Mouse (Mus musculus) G1E (cell line): Measurements from ENCODE around the gene Zc3h4. TPM values are rescaled to one million over a fixed set of nuclear protein-coding genes. Genes with fewer than 3 reads are reported as not detected.

Experiments
- ATAC-seq: 2 replicates; pipeline ENCODE4 v1.8.0; 2016; ENCODE audit warnings: mild to moderate bottlenecking; ENCODE audit not compliant: insufficient number of reproducible peaks, poor library complexity, low FRiP score, severe bottlenecking; ENCODE audit errors: extremely low read depth
- DNase-seq: peaks from one replicate; pipeline ENCODE4 v3.0.0; 2012; ENCODE audit warnings: low spot score
- H3K27me3 ChIP-seq: 2 replicates; pipeline ENCODE4 v1.6.1; 2012; ENCODE audit warnings: mild to moderate bottlenecking, low read length, inconsistent platforms; ENCODE audit not compliant: insufficient read depth
- H3K36me3 ChIP-seq: replicated peaks from 2 replicates; pipeline ENCODE3; 2012; ENCODE audit warnings: mild to moderate bottlenecking, inconsistent platforms
- H3K4me1 ChIP-seq: 2 replicates; pipeline ENCODE4 v1.6.1; 2012; ENCODE audit warnings: low read depth, low read length, inconsistent platforms, mixed read lengths; ENCODE audit not compliant: insufficient read depth
- H3K4me3 ChIP-seq: 2 replicates; pipeline ENCODE4 v1.5.1; 2012; ENCODE audit warnings: low read depth, mild to moderate bottlenecking, inconsistent platforms, low read length, moderate library complexity, mixed read lengths
- H3K9me3 ChIP-seq: replicated peaks from 2 replicates; pipeline ENCODE4 v1.6.1; 2012; ENCODE audit warnings: inconsistent platforms
- CTCF ChIP-seq: IDR thresholded peaks from 2 replicates; pipeline ENCODE4 v1.5.1; 2012; ENCODE audit warnings: low read depth, low read length, inconsistent platforms, mixed read lengths
- GATA1 ChIP-seq: IDR thresholded peaks from 2 replicates; pipeline ENCODE4 v1.6.1; 2012; ENCODE audit warnings: borderline replicate concordance, low read length, inconsistent platforms, mixed read lengths
- GATA2 ChIP-seq: IDR thresholded peaks from 2 replicates; pipeline ENCODE4 v1.6.1; 2012; ENCODE audit warnings: low read depth, low read length, inconsistent platforms, borderline replicate concordance
- POLR2AphosphoS5 ChIP-seq: IDR thresholded peaks from 2 replicates; pipeline ENCODE4 v1.6.1; 2012; ENCODE audit warnings: low read depth, low read length, inconsistent platforms; ENCODE audit not compliant: insufficient replicate concordance
- TAL1 ChIP-seq: conservative IDR thresholded peaks from 2 replicates; pipeline ENCODE4 v1.6.1; 2012; ENCODE audit warnings: low read depth, low read length, inconsistent platforms, mixed read lengths
- polyA plus RNA-seq: library from polyadenylated mRNA; stranded (reverse); fragments of >175 nt; gene quantifications from 2 replicates; pipeline ENCODE4 v1.2.3, GENCODE M21; 2012
- total RNA-seq, 2 experiments: library from RNA; stranded (forward) in 1 of 2; stranded (reverse) in 1 of 2; fragments of 200-1000 nt in 1 of 2; fragments of >200 nt in 1 of 2; fragmentation: Nextera tagmentation in 1 of 2; gene quantifications; 2 replicates each; pipeline ENCODE4 v1.2.3; 2014 to 2017

The Zc3h4 gene
- total and polyA plus RNA-seq, 3 experiments = 23.7 to 179 (median 62.2) TPM

GRCm38 (mm10) chr7:16392923-16393322, 7.8 kb upstream of the Zc3h4 start:
- Histone ChIP-seq H3K27me3 (no peaks in the 10 kb centered on the region), H3K4me1 (peaks cover 16% of the 10 kb centered on the region; the same call in 1 of the 2 replicates), H3K36me3 (no peaks in the 10 kb centered on the region), H3K4me3 (no peak overlapping the region), H3K9me3 (no peaks in the 10 kb centered on the region)
- ATAC-seq (no peak), DNase-seq (no peak)
- TF ChIP-seq CTCF (no peak), GATA1 (no peak), POLR2AphosphoS5 (no peak), TAL1 (no peak), GATA2 (no peak)

GRCm38 (mm10) chr7:16395944-16396343, 4.8 kb upstream of the Zc3h4 start:
- ATAC-seq = no peak
- DNase-seq = peak; percentile 35
- no peaks in the 10 kb centered on the region for H3K36me3 ChIP-seq
- TF ChIP-seq TAL1 = no peak
- TF ChIP-seq GATA1 = no peak
- no peak for TF ChIP-seq GATA2
- no peak for TF ChIP-seq POLR2AphosphoS5
- TF ChIP-seq CTCF = no peak
- H3K4me1 ChIP-seq = peaks cover 16% of the 10 kb centered on the region
- no peaks in the 10 kb centered on the region for H3K27me3 ChIP-seq
- no peaks in the 10 kb centered on the region for H3K9me3 ChIP-seq
- no peak overlapping the region for H3K4me3 ChIP-seq

GRCm38 (mm10) chr7:16397465-16397864, 3.2 kb upstream of the Zc3h4 start:
- ATAC-seq (no peak), DNase-seq (no peak)
- peaks cover 14% of the 10 kb centered on the region for H3K4me1 ChIP-seq
- H3K9me3 ChIP-seq = no peaks in the 10 kb centered on the region
- no peak for TF ChIP-seq TAL1
- no peak for TF ChIP-seq POLR2AphosphoS5
- no peak for TF ChIP-seq GATA1
- TF ChIP-seq GATA2 = no peak
- no peak for TF ChIP-seq CTCF
- H3K4me3 ChIP-seq = no peak overlapping the region
- H3K27me3 ChIP-seq = no peaks in the 10 kb centered on the region
- H3K36me3 ChIP-seq = peaks cover under 1% of the 10 kb centered on the region

GRCm38 (mm10) chr7:16398387-16399050, 2.2 kb upstream of the Zc3h4 start:
- H3K4me1 ChIP-seq = peaks cover 17% of the 10 kb centered on the region
- H3K9me3 ChIP-seq = no peaks in the 10 kb centered on the region
- DNase-seq (no peak), ATAC-seq (no peak)
- H3K27me3 ChIP-seq = no peaks in the 10 kb centered on the region
- H3K4me3 ChIP-seq = peak overlapping the region; percentile 83; the same call in 1 of the 2 replicates
- peaks cover 9% of the 10 kb centered on the region for H3K36me3 ChIP-seq
- TF ChIP-seq GATA2 (no peak), TAL1 (no peak), POLR2AphosphoS5 (no peak), GATA1 (no peak), CTCF (no peak)

GRCm38 (mm10) chr7:16399098-16399819, 1.5 kb upstream of the Zc3h4 start:
- Histone ChIP-seq H3K27me3 (no peaks in the 10 kb centered on the region), H3K9me3 (no peaks in the 10 kb centered on the region), H3K4me1 (peaks cover 21% of the 10 kb centered on the region), H3K4me3 (peak overlapping the region; percentile 83), H3K36me3 (peaks cover 12% of the 10 kb centered on the region)
- ATAC-seq = peak; percentile 51
- peak; percentile 57 for DNase-seq
- TF ChIP-seq GATA1 = no peak
- TF ChIP-seq POLR2AphosphoS5 = no peak
- TF ChIP-seq GATA2 = no peak
- no peak for TF ChIP-seq TAL1
- no peak for TF ChIP-seq CTCF

GRCm38 (mm10) chr7:16399820-16400688, 656 bp upstream of the Zc3h4 start:
- H3K4me1 ChIP-seq = peaks cover 29% of the 10 kb centered on the region
- peak; percentile 56 for ATAC-seq
- DNase-seq = peak; percentile 90

More at GRCm38 (mm10) chr7:16399820-16400688, 656 bp upstream of the Zc3h4 start:
- peaks cover 19% of the 10 kb centered on the region for H3K36me3 ChIP-seq
- H3K27me3 ChIP-seq = no peaks in the 10 kb centered on the region
- H3K9me3 ChIP-seq = no peaks in the 10 kb centered on the region
- peak overlapping the region; percentile 83 for H3K4me3 ChIP-seq
- TF ChIP-seq GATA2 (no peak), TAL1 (no peak)
